Mouse (Mus musculus) liver, embryonic 14.5 days (tissue): ENCODE results near the gene Hist2h4.
A peak's percentile ranks its signal among the peaks of the same experiment; 100 is the strongest.

ENCODE experiments used
- CTCF ChIP-seq: IDR thresholded peaks from 2 replicates; pipeline ENCODE4 v1.5.1; 2016; ENCODE audit warnings: antibody characterized with exemption, low read depth, control low read depth
- EP300 ChIP-seq: IDR thresholded peaks from 2 replicates; pipeline ENCODE4 v1.6.1; 2016; ENCODE audit warnings: antibody characterized with exemption, low read depth

DNA sequence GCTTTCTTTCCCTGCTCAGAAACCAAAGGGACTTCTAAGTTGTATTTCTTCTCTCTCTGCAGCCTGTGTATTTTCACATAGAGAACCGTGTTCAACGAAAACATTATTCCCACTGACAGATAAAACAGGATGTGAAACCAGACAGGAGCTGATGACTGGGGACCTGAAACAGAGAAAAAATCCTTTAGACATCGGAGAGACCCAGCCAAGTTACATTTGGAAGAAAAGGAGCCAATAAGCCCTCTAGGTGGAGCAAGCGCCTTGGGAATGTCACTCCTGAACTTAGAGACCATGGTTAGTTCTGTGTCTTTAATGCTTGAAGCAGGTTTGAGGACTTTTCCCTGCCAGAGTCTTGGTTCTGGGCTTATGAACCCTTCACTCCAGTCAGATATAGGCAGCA lies 21.3 kb upstream of the Hist2h4 start:
- TF ChIP-seq CTCF (peak; percentile 34), EP300 (no peak)
